Mouse (Mus musculus) cortical plate, adult 2 months (tissue): ENCODE results near the gene Tiam1. TPM values are rescaled to one million over a fixed set of nuclear protein-coding genes. Genes with fewer than 3 reads are reported as not detected.
"Not testable (repeated sequence)": the region's sequence is repeated elsewhere in the genome, so short reads cannot be mapped to it uniquely, and the experiment has no call there.

Experiments used
- H3K27ac ChIP-seq: fragments of 200-500 bp; 2 replicates; pipeline ENCODE4 v1.5.1; 2012; ENCODE audit warnings: low read length, control low read depth, inconsistent platforms; ENCODE audit not compliant: insufficient read depth
- H3K4me1 ChIP-seq: fragments of 200-500 bp; 2 replicates; pipeline ENCODE4 v1.6.1; 2011; ENCODE audit warnings: low read length; ENCODE audit not compliant: control insufficient read depth, insufficient read depth
- H3K4me3 ChIP-seq: fragments of 200-500 bp; 2 replicates; pipeline ENCODE4 v1.5.1; 2011; ENCODE audit warnings: mild to moderate bottlenecking, low read length, control low read depth; ENCODE audit not compliant: insufficient read depth
- CTCF ChIP-seq: fragments of 200-500 bp; IDR thresholded peaks from 2 replicates; pipeline ENCODE4 v1.5.1; 2011; ENCODE audit warnings: mild to moderate bottlenecking, control low read depth, low read length; ENCODE audit not compliant: insufficient read depth; ENCODE audit errors: extremely low read depth
- POLR2A ChIP-seq: fragments of 200-500 bp; IDR thresholded peaks from 2 replicates; pipeline ENCODE4 v1.6.1; 2011; ENCODE audit warnings: mild to moderate bottlenecking, low read length, control low read depth; ENCODE audit not compliant: insufficient read depth; ENCODE audit errors: extremely low read depth
- polyA plus RNA-seq: library from polyadenylated mRNA; depleted of rRNA; stranded (reverse); fragments of >200 nt; gene quantifications from 2 replicates; pipeline ENCODE4 v1.2.3, GENCODE M21; 2012

The Tiam1 gene
- polyA plus RNA-seq, 1 experiment = 28.7 TPM

GRCm38 (mm10) chr16:90072651-90073050 is 70.9 kb downstream of the Tiam1 start:
- Histone ChIP-seq H3K4me3 (no peak overlapping the region), H3K27ac (no peak overlapping the region), H3K4me1 (peaks cover 11% of the 10 kb centered on the region)
- TF ChIP-seq CTCF = no peak
- TF ChIP-seq POLR2A = no peak

- H3K4me1 ChIP-seq = peaks cover 11% of the 10 kb centered on the region
- H3K27ac ChIP-seq, H3K4me3 ChIP-seq: not testable (repeated sequence)
These were observed 72.4 kb downstream of the Tiam1 start for GRCm38 (mm10) chr16:90071125-90071524.

- TF ChIP-seq CTCF (no peak), POLR2A (no peak)
- Histone ChIP-seq H3K4me3 (no peak overlapping the region), H3K27ac (no peak overlapping the region), H3K4me1 (peaks cover 11% of the 10 kb centered on the region)
These were observed 73.5 kb downstream of the Tiam1 start for GRCm38 (mm10) chr16:90070104-90070503.

GRCm38 (mm10) chr16:90069197-90069596 is 74.4 kb downstream of the Tiam1 start:
- no peak for TF ChIP-seq POLR2A
- no peak for TF ChIP-seq CTCF
- Histone ChIP-seq H3K27ac (no peak overlapping the region), H3K4me1 (peaks cover 11% of the 10 kb centered on the region), H3K4me3 (no peak overlapping the region)

- 0 out of 2 replicates have a peak, but pooled peaks have one; percentile 23 for TF ChIP-seq POLR2A
- TF ChIP-seq CTCF = 0 out of 2 replicates have a peak, but pooled peaks have one; percentile 5
- H3K27ac ChIP-seq = no peak overlapping the region
- no peaks in the 10 kb centered on the region for H3K4me1 ChIP-seq
These were observed 90.6 kb downstream of the Tiam1 start for GRCm38 (mm10) chr16:90052905-90053519.

GRCm38 (mm10) chr16:90052409-90052808 is 91.2 kb downstream of the Tiam1 start:
- peak; percentile 17; the same call in 1 of the 2 replicates for TF ChIP-seq CTCF
- TF ChIP-seq POLR2A = no peak
- Histone ChIP-seq H3K27ac (no peak overlapping the region), H3K4me3 (no peak overlapping the region), H3K4me1 (no peaks in the 10 kb centered on the region; the same call in 1 of the 2 replicates)

More at GRCm38 (mm10) chr16:90052905-90053519, 90.6 kb downstream of the Tiam1 start:
- no peak overlapping the region for H3K4me3 ChIP-seq

- TF ChIP-seq POLR2A = no peak
- Histone ChIP-seq H3K27ac (no peak overlapping the region), H3K4me1 (peaks cover under 1% of the 10 kb centered on the region; the same call in 1 of the 2 replicates), H3K4me3 (no peak overlapping the region)
These were observed 92.5 kb downstream of the Tiam1 start for GRCm38 (mm10) chr16:90051051-90051450.

GRCm38 (mm10) chr16:90047841-90048240 is 95.7 kb downstream of the Tiam1 start:
- Histone ChIP-seq H3K4me3 (no peak overlapping the region), H3K4me1 (peaks cover 1% of the 10 kb centered on the region; the same call in 1 of the 2 replicates), H3K27ac (no peak overlapping the region)
- TF ChIP-seq POLR2A = no peak

- Histone ChIP-seq H3K4me1 (peaks cover 8% of the 10 kb centered on the region), H3K27ac (no peak overlapping the region), H3K4me3 (no peak overlapping the region)
- TF ChIP-seq POLR2A (no peak), CTCF (no peak)
These were observed 96.9 kb downstream of the Tiam1 start for GRCm38 (mm10) chr16:90046494-90047158.

- Histone ChIP-seq H3K27ac (no peak overlapping the region), H3K4me3 (no peak overlapping the region), H3K4me1 (peaks cover 8% of the 10 kb centered on the region)
- TF ChIP-seq POLR2A = no peak
- TF ChIP-seq CTCF = no peak
These were observed 98.0 kb downstream of the Tiam1 start for GRCm38 (mm10) chr16:90045611-90046010.
